Mouse (Mus musculus): ENCODE results near the gene Vps45. TPM values are rescaled to one million over a fixed set of nuclear protein-coding genes. Genes with fewer than 3 reads are reported as not detected.

The Vps45 gene
- polyA plus RNA-seq, 1 experiment = 4.7 TPM

- TF ChIP-seq CTCF (IDR thresholded peaks at IDR 0.05; ENCODE audit: insufficient read depth, low read length) (no peak), POLR2A (IDR thresholded peaks at IDR 0.05; ENCODE audit: borderline replicate concordance, extremely low read depth, low read depth, low read length) (no peak)
- 16% methylated on average over 6 of the region's 6 CpGs for WGBS
Observed at GRCm38 (mm10) chr3:95996451-95997073, 61.7 kb downstream of the Vps45 start.

GRCm38 (mm10) chr3:95995802-95996428 is 62.4 kb downstream of the Vps45 start, which contains the start of gene Plekho1:
Plekho1 (minus strand) TSS chr3:95996001.
- Histone ChIP-seq H3K4me1 (ENCODE audit: control insufficient read depth, insufficient read depth, low read length) (peaks cover 2% of the 10 kb centered on the region; the same call in 1 of the 2 replicates), H3K4me3 (replicated peaks; ENCODE audit: extremely low read depth, low read depth, low read length) (peak within 1 kb of the TSS; percentile 62)
- DNase-seq = peak; percentile 54
- TF ChIP-seq POLR2A (IDR thresholded peaks at IDR 0.05; ENCODE audit: borderline replicate concordance, extremely low read depth, low read depth, low read length) = no peak
- TF ChIP-seq CTCF (IDR thresholded peaks at IDR 0.05; ENCODE audit: insufficient read depth, low read length) = no peak
- WGBS = under 1% methylated on average over 83 of the region's 84 CpGs

More at GRCm38 (mm10) chr3:95996451-95997073, 61.7 kb downstream of the Vps45 start:
- Histone ChIP-seq H3K4me3 (replicated peaks; ENCODE audit: extremely low read depth, low read depth, low read length) (peak overlapping the region; percentile 54), H3K4me1 (ENCODE audit: control insufficient read depth, insufficient read depth, low read length) (peaks cover 2% of the 10 kb centered on the region; the same call in 1 of the 2 replicates)
- no peak for DNase-seq

- 4% methylated on average over 50 of the region's 51 CpGs for WGBS
- TF ChIP-seq POLR2A (IDR thresholded peaks at IDR 0.05; ENCODE audit: borderline replicate concordance, extremely low read depth, low read depth, low read length) = peak; percentile 13; the same call in 1 of the 2 replicates
- TF ChIP-seq CTCF (IDR thresholded peaks at IDR 0.05; ENCODE audit: insufficient read depth, low read length) = no peak
- H3K4me1 ChIP-seq (ENCODE audit: control insufficient read depth, insufficient read depth, low read length) = peaks cover 2% of the 10 kb centered on the region; the same call in 1 of the 2 replicates
Observed at GRCm38 (mm10) chr3:95994975-95995801, 63.1 kb downstream of the Vps45 start.

GRCm38 (mm10) chr3:95994381-95994846 is 63.9 kb downstream of the Vps45 start:
- no peak for DNase-seq
- 21% methylated on average over 6 of the region's 6 CpGs for WGBS
- Histone ChIP-seq H3K4me3 (replicated peaks; ENCODE audit: extremely low read depth, low read depth, low read length) (peak overlapping the region; percentile 62), H3K4me1 (ENCODE audit: control insufficient read depth, insufficient read depth, low read length) (peaks cover 4% of the 10 kb centered on the region; the same call in 1 of the 2 replicates)
- no peak for TF ChIP-seq CTCF (IDR thresholded peaks at IDR 0.05; ENCODE audit: insufficient read depth, low read length)
- TF ChIP-seq POLR2A (IDR thresholded peaks at IDR 0.05; ENCODE audit: borderline replicate concordance, extremely low read depth, low read depth, low read length) = peak; percentile 23; the same call in 1 of the 2 replicates

More at GRCm38 (mm10) chr3:95994975-95995801, 63.1 kb downstream of the Vps45 start:
- peak; percentile 34 for DNase-seq
- peak overlapping the region; percentile 62 for H3K4me3 ChIP-seq (replicated peaks; ENCODE audit: extremely low read depth, low read depth, low read length)

GRCm38 (mm10) chr3:95993881-95994280 is 64.4 kb downstream of the Vps45 start:
- peaks cover 8% of the 10 kb centered on the region; the same call in 1 of the 2 replicates for H3K4me1 ChIP-seq (ENCODE audit: control insufficient read depth, insufficient read depth, low read length)
- DNase-seq = peak; percentile 31
- H3K4me3 ChIP-seq (replicated peaks; ENCODE audit: extremely low read depth, low read depth, low read length) = peak overlapping the region; percentile 56
- TF ChIP-seq POLR2A (IDR thresholded peaks at IDR 0.05; ENCODE audit: borderline replicate concordance, extremely low read depth, low read depth, low read length) (no peak), CTCF (IDR thresholded peaks at IDR 0.05; ENCODE audit: insufficient read depth, low read length) (0 out of 2 replicates have a peak, but pooled peaks have one; percentile 7)
- WGBS = 27% methylated on average over 4 of the region's 4 CpGs

GRCm38 (mm10) chr3:95992990-95993603 is 65.2 kb downstream of the Vps45 start:
- no peak for TF ChIP-seq CTCF (IDR thresholded peaks at IDR 0.05; ENCODE audit: insufficient read depth, low read length)
- no peak; the same call in 1 of the 2 replicates for TF ChIP-seq POLR2A (IDR thresholded peaks at IDR 0.05; ENCODE audit: borderline replicate concordance, extremely low read depth, low read depth, low read length)
- H3K4me3 ChIP-seq (replicated peaks; ENCODE audit: extremely low read depth, low read depth, low read length) = peak overlapping the region; percentile 56
- DNase-seq = no peak
- H3K4me1 ChIP-seq (ENCODE audit: control insufficient read depth, insufficient read depth, low read length) = peaks cover 8% of the 10 kb centered on the region; the same call in 1 of the 2 replicates
- 35% methylated on average over 5 of the region's 5 CpGs for WGBS

- Histone ChIP-seq H3K4me1 (ENCODE audit: control insufficient read depth, insufficient read depth, low read length) (peaks cover 18% of the 10 kb centered on the region), H3K4me3 (replicated peaks; ENCODE audit: extremely low read depth, low read depth, low read length) (no peak overlapping the region)
- WGBS = 61% methylated on average over 12 of the region's 12 CpGs
- TF ChIP-seq POLR2A (IDR thresholded peaks at IDR 0.05; ENCODE audit: borderline replicate concordance, extremely low read depth, low read depth, low read length) = no peak
- TF ChIP-seq CTCF (IDR thresholded peaks at IDR 0.05; ENCODE audit: insufficient read depth, low read length) = no peak
- no peak for DNase-seq
Observed at GRCm38 (mm10) chr3:95990413-95990941, 67.8 kb downstream of the Vps45 start.

- no peak for DNase-seq
- Histone ChIP-seq H3K4me3 (replicated peaks; ENCODE audit: extremely low read depth, low read depth, low read length) (no peak overlapping the region), H3K4me1 (ENCODE audit: control insufficient read depth, insufficient read depth, low read length) (peaks cover 20% of the 10 kb centered on the region)
- 42% methylated on average over 10 of the region's 10 CpGs for WGBS
- TF ChIP-seq CTCF (IDR thresholded peaks at IDR 0.05; ENCODE audit: insufficient read depth, low read length) (no peak), POLR2A (IDR thresholded peaks at IDR 0.05; ENCODE audit: borderline replicate concordance, extremely low read depth, low read depth, low read length) (no peak)
Observed at GRCm38 (mm10) chr3:95988969-95989368, 69.3 kb downstream of the Vps45 start.

All from lung, adult 2 months (tissue).